Mouse (Mus musculus) spleen, adult 12 weeks (tissue): ENCODE measurements around the gene Vps9d1.

Experiments used
- DNase-seq: peaks from one replicate; pipeline ENCODE4 v3.0.0; 2022; ENCODE audit warnings: low spot score

Gene Vps9d1

GRCm38 (mm10) chr8:123215430-123215829, 38.7 kb downstream of the Vps9d1 start:
- no peak for DNase-seq

- no peak for DNase-seq
Observed at GRCm38 (mm10) chr8:123213118-123213772, 40.9 kb downstream of the Vps9d1 start.

DNA sequence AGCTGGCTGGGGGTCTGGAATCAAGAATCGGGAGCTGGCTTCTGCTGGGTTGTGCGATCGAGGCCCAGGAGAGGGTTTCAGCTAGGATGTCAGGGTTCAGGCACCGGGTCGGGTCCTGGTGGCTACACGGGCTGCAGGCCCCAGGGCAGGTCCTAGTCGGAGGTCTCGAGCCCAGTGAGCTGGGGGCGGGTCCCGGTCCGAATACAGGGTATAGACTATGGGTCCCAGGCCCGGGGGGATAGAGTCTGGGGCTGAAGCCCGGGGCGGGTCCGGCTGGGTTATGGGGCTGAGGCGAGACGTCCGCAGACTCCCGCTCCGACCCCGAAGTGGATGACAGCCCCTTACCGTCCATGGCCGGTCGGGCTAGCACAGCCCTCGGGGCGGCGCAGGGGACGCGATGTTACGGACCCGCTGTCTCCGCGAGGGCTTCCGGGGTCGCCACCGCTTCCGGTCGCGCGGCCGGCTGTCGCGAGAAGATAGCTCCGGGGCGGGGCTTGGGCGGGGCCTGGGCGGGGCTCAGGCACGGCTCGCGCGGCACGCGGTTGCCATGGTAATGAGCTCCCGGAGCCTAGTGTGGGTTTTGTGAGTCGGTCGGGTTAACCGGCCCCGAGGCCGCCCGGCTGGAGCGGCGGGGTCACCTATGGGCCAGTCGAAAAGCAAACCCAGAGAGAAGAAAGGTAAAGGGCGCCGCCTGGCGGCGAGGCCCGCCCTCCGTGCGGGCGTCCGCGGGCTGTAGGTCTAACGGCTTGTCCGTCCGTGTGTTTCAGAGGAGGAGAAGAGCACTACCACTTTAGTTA, 41.6 kb downstream of the Vps9d1 start, which contains the start of the genes Chmp1a and Spata33:
Gene Chmp1a (minus strand): TSS at position 443 of the 797 bp plus-strand sequence.
Gene Spata33 (plus strand): TSS at position 512 of the 797 bp plus-strand sequence.
- peak; percentile 81 for DNase-seq

GRCm38 (mm10) chr8:123211876-123212275, 42.3 kb downstream of the Vps9d1 start:
- DNase-seq = no peak

DNA sequence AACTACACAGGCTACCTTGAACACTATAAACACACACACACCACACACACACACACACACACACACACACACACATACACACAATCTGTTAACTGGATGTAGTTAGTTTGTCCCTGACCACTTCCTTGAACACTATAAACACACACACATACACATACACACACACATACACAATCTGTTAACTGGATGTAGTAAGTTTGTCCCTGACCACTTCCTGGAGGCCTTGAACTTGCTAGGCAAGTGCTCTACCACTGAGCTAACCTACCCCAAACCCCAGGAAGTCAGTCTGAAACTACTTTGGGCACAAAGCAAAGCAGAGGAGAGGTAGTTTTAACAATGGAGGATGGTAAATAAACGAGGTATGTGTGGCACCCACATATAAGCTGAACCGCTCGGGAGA, 50.6 kb downstream of the Vps9d1 start:
- DNase-seq = no peak

GRCm38 (mm10) chr8:123202288-123202687, 51.9 kb downstream of the Vps9d1 start:
- peak; percentile 59 for DNase-seq

DNA sequence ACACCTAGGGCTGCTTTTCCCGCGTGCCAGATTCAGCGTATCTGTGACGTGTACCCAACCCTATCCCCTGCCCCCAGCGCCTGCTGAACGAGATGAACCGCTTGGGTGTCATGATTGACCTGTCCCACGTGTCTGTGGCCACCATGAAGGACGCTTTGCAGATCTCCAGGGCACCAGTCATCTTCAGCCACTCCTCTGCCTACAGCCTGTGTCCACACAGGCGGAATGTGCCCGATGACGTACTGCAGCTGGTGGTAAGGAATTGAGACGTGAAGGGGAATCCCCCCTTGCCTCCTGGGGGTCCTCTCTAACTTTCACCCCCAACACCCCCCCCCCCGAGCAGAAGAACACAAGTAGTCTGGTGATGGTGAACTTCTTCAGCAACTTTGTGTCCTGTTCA, 54.3 kb downstream of the Vps9d1 start:
- DNase-seq = no peak

DNA sequence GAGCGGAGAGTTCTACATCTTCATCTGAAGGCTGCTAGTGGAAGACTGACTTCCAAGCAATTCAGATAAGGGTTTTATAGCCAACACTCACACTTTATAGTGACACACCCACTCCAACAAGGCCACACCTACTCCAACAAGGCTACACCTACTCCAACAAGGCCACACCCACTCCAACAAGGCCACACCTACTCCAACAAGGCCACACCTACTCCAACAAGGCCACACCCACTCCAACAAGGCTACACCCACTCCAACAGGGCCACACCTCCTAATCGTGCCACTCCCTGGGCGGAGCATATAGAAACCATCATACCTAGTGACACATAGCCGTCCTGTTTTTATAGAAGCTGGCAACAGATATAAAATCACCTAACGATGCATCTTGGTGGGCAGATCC, 57.1 kb downstream of the Vps9d1 start:
- peak; percentile 55 for DNase-seq

GRCm38 (mm10) chr8:123193771-123194170, 60.4 kb downstream of the Vps9d1 start:
- DNase-seq = no peak
